In genomic region chr1:153007824-153008223, GRCm38 (mm10) we compare ENCODE assay signal across 19 mouse cellular contexts. TPM values are rescaled to one million over a fixed set of nuclear protein-coding genes. Genes with fewer than 3 reads are reported as not detected.
"Had no signal": no experiment of that assay in that cellular context is flagged by ENCODE, and none has a peak within 500 bp of the region (broad histone marks: within the 10 kb centered on the region; RNA-seq: fewer than 3 reads in every experiment).

No protein-coding gene starts in this region.

- H3K9me3 ChIP-seq: lung, embryonic 15.5 days; midbrain, embryonic 13.5 days; midbrain, embryonic 15.5 days; neural tube, embryonic 13.5 days; neural tube, embryonic 15.5 days had no signal

- H3K36me3 ChIP-seq: lung, embryonic 15.5 days; midbrain, embryonic 13.5 days; midbrain, embryonic 15.5 days; neural tube, embryonic 13.5 days; neural tube, embryonic 15.5 days had no signal

- H3K4me3 ChIP-seq: lung, embryonic 15.5 days; megakaryocyte, embryonic 14.5 days; midbrain, embryonic 13.5 days; midbrain, embryonic 15.5 days; myocyte; neural tube, embryonic 13.5 days; neural tube, embryonic 15.5 days had no signal

- H3K4me1 ChIP-seq: megakaryocyte, embryonic 14.5 days had no signal

- H3K9ac ChIP-seq: lung, embryonic 15.5 days; midbrain, embryonic 13.5 days; midbrain, embryonic 15.5 days; neural tube, embryonic 13.5 days; neural tube, embryonic 15.5 days had no signal

- H3K27me3 ChIP-seq: lung, embryonic 15.5 days; midbrain, embryonic 15.5 days; neural tube, embryonic 13.5 days; neural tube, embryonic 15.5 days had no signal

- DNase-seq: lung, adult 2 months; lung, postnatal 14 days; lung, postnatal 36 days; retina, postnatal 1 day; right cerebral cortex, adult 18-20 months; right cerebral cortex, postnatal 25 days; right cerebral cortex, postnatal 4 days; spleen, adult 18-20 months; thymus, adult 18-20 months; thymus, postnatal 14 days; thymus, postnatal 36 days had no signal

- H3K27ac ChIP-seq: lung, embryonic 15.5 days; macrophage; midbrain, embryonic 13.5 days; midbrain, embryonic 15.5 days; neural tube, embryonic 13.5 days; neural tube, embryonic 15.5 days had no signal

RNA-seq across cellular contexts. Expression of gene Nmnat2, which starts 53.0 kb away (rescaled TPM):
- polyA plus RNA-seq: macrophage had no signal
